Mouse (Mus musculus) bone marrow macrophage, adult 2 months (primary cell): ENCODE measurements around the gene Ispd.

Experiments used
- CTCF ChIP-seq: IDR thresholded peaks from 2 replicates; pipeline ENCODE4 v1.5.1; 2012; ENCODE audit warnings: low read depth, mild to moderate bottlenecking, low read length, moderate library complexity
- POLR2A ChIP-seq: IDR thresholded peaks from 2 replicates; pipeline ENCODE4 v1.6.1; 2012; ENCODE audit warnings: mild to moderate bottlenecking, low read depth, low read length, borderline replicate concordance

DNA sequence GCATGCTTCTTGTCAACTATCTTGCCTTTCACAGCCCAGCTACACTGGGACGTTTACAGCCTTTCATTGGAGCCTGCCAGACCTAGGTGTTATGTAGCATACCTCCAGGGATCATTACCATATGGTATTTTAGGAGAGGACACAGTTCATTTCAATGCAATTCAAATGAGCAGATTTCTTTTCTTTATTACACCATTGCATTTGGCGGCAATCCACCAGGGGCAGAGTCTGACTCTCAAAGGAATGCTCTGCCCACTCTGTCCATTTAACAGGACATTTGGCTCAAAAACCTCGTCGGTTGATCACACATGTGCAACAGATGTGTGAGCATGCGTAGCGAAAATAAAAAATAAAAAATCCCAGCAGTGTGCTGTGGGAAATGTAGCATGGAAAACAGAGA lies 340.0 kb downstream of the Ispd start:
- TF ChIP-seq CTCF (no peak), POLR2A (no peak)
